Mouse (Mus musculus): ENCODE measurements around the gene Zfp385a. TPM values are rescaled to one million over a fixed set of nuclear protein-coding genes. Genes with fewer than 3 reads are reported as not detected.
A peak's percentile ranks its signal among the peaks of the same experiment; 100 is the strongest.

Gene Zfp385a
- polyA plus RNA-seq, 1 experiment from 2014 or later = 9.0 TPM

GRCm38 (mm10) chr15:103294649-103295048, 45.2 kb downstream of the Zfp385a start:
- no peak for ATAC-seq (ENCODE audit: borderline replicate concordance, extremely low read depth, low FRiP score, low TSS enrichment)
- Histone ChIP-seq H3K4me3 (no peak overlapping the region), H3K27me3 (no peaks in the 10 kb centered on the region)

GRCm38 (mm10) chr15:103293375-103293774, 46.5 kb downstream of the Zfp385a start:
- peaks cover 28% of the 10 kb centered on the region for H3K4me1 ChIP-seq
- WGBS = 99% methylated on average over 2 of the region's 2 CpGs
- H3K9me3 ChIP-seq = no peaks in the 10 kb centered on the region
- H3K4me2 ChIP-seq = no peak overlapping the region
- no peak overlapping the region for H3K9ac ChIP-seq
- H3K4me3 ChIP-seq = no peak overlapping the region
- H3K27me3 ChIP-seq = no peaks in the 10 kb centered on the region
- no peak overlapping the region for H3K27ac ChIP-seq
- H3K36me3 ChIP-seq = peaks cover 50% of the 10 kb centered on the region
- ATAC-seq (ENCODE audit: borderline replicate concordance, extremely low read depth, low FRiP score, low TSS enrichment) = no peak

More at GRCm38 (mm10) chr15:103294649-103295048, 45.2 kb downstream of the Zfp385a start:
- Histone ChIP-seq H3K4me1 (peaks cover 37% of the 10 kb centered on the region), H3K36me3 (peaks cover 46% of the 10 kb centered on the region), H3K9ac (no peak overlapping the region), H3K4me2 (no peak overlapping the region), H3K9me3 (no peaks in the 10 kb centered on the region), H3K27ac (no peak overlapping the region)
- 85% methylated on average over 2 of the region's 2 CpGs for WGBS

DNA sequence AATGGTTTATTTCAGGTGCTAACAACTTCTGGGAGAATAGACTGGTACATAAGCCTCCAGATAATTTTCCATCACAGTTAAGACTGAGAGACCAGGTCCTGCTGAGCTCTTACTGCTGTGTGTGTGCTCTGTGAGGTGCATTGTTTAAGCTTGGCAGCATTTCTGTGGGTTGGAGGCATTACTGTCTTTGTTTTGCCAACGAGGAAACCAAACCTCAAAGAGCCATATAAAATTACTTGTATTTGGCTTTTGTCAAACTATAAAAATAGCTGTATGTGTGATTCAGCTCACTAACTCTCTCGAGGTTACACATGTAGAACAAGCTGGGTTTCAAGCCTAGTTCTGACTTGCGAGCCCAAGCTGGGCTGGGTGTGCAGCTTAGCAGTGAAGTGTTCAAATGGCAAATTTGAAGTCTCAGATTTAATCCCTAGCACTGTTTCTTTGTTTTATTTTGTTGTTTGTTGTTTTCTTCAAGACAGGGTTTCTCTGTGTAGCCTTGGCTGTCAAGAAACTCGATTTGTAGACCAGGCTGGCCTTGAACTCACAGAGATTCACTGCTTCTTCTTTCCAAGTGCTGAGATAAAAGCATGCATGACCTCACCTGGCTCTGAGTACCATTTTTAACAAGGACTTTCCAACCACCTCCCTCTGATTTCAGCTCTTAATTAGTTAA, 47.1 kb downstream of the Zfp385a start:
- no peaks in the 10 kb centered on the region for H3K27me3 ChIP-seq
- no peak overlapping the region for H3K9ac ChIP-seq
- no peak overlapping the region for H3K27ac ChIP-seq
- ATAC-seq (ENCODE audit: borderline replicate concordance, extremely low read depth, low FRiP score, low TSS enrichment) = no peak
- H3K9me3 ChIP-seq = no peaks in the 10 kb centered on the region
- H3K4me2 ChIP-seq = no peak overlapping the region
- peaks cover 50% of the 10 kb centered on the region for H3K36me3 ChIP-seq
- H3K4me1 ChIP-seq = peaks cover 23% of the 10 kb centered on the region
- WGBS = 90% methylated on average over 4 of the region's 4 CpGs
- H3K4me3 ChIP-seq = no peak overlapping the region

DNA sequence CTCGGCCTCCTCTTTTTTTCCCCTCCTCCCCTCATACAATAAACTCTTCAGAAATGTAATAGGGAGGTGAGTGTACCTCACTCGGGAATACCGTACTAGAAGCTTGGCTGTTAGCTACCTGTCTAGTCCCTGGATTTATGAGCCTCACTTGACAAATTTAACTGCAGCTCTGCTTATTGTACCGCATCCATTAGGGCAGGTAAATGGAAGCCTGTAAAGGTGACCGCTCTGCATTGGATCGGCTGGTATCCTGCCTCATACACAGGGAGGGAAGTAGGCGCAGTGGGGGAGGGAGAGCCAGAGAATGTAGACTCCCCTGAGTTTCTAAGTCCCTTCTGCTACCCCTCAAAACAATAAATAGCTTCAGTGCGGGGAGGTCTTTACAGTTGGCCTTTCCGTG, 49.0 kb downstream of the Zfp385a start:
- Histone ChIP-seq H3K27me3 (no peaks in the 10 kb centered on the region), H3K4me2 (no peak overlapping the region), H3K4me3 (no peak overlapping the region), H3K27ac (no peak overlapping the region), H3K9me3 (no peaks in the 10 kb centered on the region), H3K4me1 (peaks cover 13% of the 10 kb centered on the region), H3K9ac (no peak overlapping the region), H3K36me3 (peaks cover 47% of the 10 kb centered on the region)
- ATAC-seq (ENCODE audit: borderline replicate concordance, extremely low read depth, low FRiP score, low TSS enrichment) = no peak
- WGBS = 87% methylated on average over 9 of the region's 9 CpGs

GRCm38 (mm10) chr15:103290417-103290816, 49.5 kb downstream of the Zfp385a start:
- ATAC-seq (ENCODE audit: borderline replicate concordance, extremely low read depth, low FRiP score, low TSS enrichment) = no peak
- H3K4me2 ChIP-seq = no peak overlapping the region
- no peak overlapping the region for H3K9ac ChIP-seq
- peaks cover 13% of the 10 kb centered on the region for H3K4me1 ChIP-seq
- no peaks in the 10 kb centered on the region for H3K9me3 ChIP-seq
- peaks cover 47% of the 10 kb centered on the region for H3K36me3 ChIP-seq
- 83% methylated on average over 5 of the region's 6 CpGs for WGBS
- no peak overlapping the region for H3K27ac ChIP-seq
- no peaks in the 10 kb centered on the region for H3K27me3 ChIP-seq
- no peak overlapping the region for H3K4me3 ChIP-seq

- no peaks in the 10 kb centered on the region for H3K9me3 ChIP-seq
- WGBS = 57% methylated on average over 5 of the region's 5 CpGs
- H3K9ac ChIP-seq = no peak overlapping the region
- ATAC-seq (ENCODE audit: borderline replicate concordance, extremely low read depth, low FRiP score, low TSS enrichment) = no peak
- no peak overlapping the region for H3K4me2 ChIP-seq
- no peak overlapping the region for H3K27ac ChIP-seq
- H3K4me1 ChIP-seq = peaks cover 16% of the 10 kb centered on the region
- H3K4me3 ChIP-seq = no peak overlapping the region
- no peaks in the 10 kb centered on the region for H3K27me3 ChIP-seq
- peaks cover 44% of the 10 kb centered on the region for H3K36me3 ChIP-seq
These were observed 50.3 kb downstream of the Zfp385a start for GRCm38 (mm10) chr15:103289600-103289999.

GRCm38 (mm10) chr15:103285778-103286417, 54.0 kb downstream of the Zfp385a start:
- Histone ChIP-seq H3K9me3 (no peaks in the 10 kb centered on the region), H3K27ac (peak overlapping the region; percentile 51), H3K27me3 (no peaks in the 10 kb centered on the region), H3K9ac (no peak overlapping the region), H3K36me3 (peaks cover 13% of the 10 kb centered on the region), H3K4me1 (peaks cover 18% of the 10 kb centered on the region), H3K4me2 (no peak overlapping the region), H3K4me3 (no peak overlapping the region)
- 30% methylated on average over 1 of the region's 1 CpGs for WGBS
- ATAC-seq (ENCODE audit: borderline replicate concordance, extremely low read depth, low FRiP score, low TSS enrichment) = no peak

DNA sequence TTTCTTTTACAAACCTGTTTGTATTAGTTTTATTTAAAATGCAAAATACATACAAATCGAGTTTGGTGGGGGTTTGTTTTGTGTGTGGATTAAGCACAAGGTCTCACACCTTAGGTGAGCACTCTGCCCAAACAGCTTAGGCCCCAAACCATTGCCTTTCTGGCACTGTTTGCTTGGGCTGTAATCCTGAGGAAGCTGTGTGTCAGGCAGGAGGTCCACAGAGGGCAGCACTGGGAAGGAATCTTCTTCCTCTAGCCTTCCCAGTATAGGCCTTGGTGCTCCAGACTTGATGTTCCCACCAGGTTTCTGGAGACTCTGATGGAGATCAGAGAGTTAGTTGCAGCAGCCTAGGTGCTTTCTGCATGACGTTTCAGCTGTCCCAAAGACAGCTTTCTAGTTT, 55.2 kb downstream of the Zfp385a start:
- H3K9me3 ChIP-seq = no peaks in the 10 kb centered on the region
- no peak overlapping the region for H3K4me2 ChIP-seq
- peaks cover 8% of the 10 kb centered on the region; the same call in 1 of the 2 replicates for H3K36me3 ChIP-seq
- WGBS = 34% methylated on average over 2 of the region's 2 CpGs
- no peak for ATAC-seq (ENCODE audit: borderline replicate concordance, extremely low read depth, low FRiP score, low TSS enrichment)
- H3K9ac ChIP-seq = no peak overlapping the region
- H3K4me3 ChIP-seq = no peak overlapping the region
- peaks cover 18% of the 10 kb centered on the region for H3K4me1 ChIP-seq
- H3K27me3 ChIP-seq = no peaks in the 10 kb centered on the region
- no peak overlapping the region for H3K27ac ChIP-seq

GRCm38 (mm10) chr15:103284066-103284465, 55.8 kb downstream of the Zfp385a start:
- H3K4me2 ChIP-seq = no peak overlapping the region
- no peak for ATAC-seq (ENCODE audit: borderline replicate concordance, extremely low read depth, low FRiP score, low TSS enrichment)
- H3K4me1 ChIP-seq = peaks cover 18% of the 10 kb centered on the region
- no peak overlapping the region for H3K4me3 ChIP-seq
- H3K27ac ChIP-seq = no peak overlapping the region
- H3K36me3 ChIP-seq = peaks cover 4% of the 10 kb centered on the region; the same call in 1 of the 2 replicates
- no peaks in the 10 kb centered on the region for H3K9me3 ChIP-seq
- no peaks in the 10 kb centered on the region for H3K27me3 ChIP-seq
- WGBS = 65% methylated on average over 3 of the region's 3 CpGs
- H3K9ac ChIP-seq = no peak overlapping the region

- 93% methylated on average over 3 of the region's 3 CpGs for WGBS
- H3K4me3 ChIP-seq = no peak overlapping the region
- no peak overlapping the region for H3K27ac ChIP-seq
- no peak for ATAC-seq (ENCODE audit: borderline replicate concordance, extremely low read depth, low FRiP score, low TSS enrichment)
- no peak overlapping the region for H3K4me2 ChIP-seq
- no peaks in the 10 kb centered on the region; the same call in 1 of the 2 replicates for H3K36me3 ChIP-seq
- no peak overlapping the region for H3K9ac ChIP-seq
- H3K27me3 ChIP-seq = no peaks in the 10 kb centered on the region
- H3K4me1 ChIP-seq = peaks cover 18% of the 10 kb centered on the region
- H3K9me3 ChIP-seq = no peaks in the 10 kb centered on the region
These were observed 58.3 kb downstream of the Zfp385a start for GRCm38 (mm10) chr15:103281465-103282205.

GRCm38 (mm10) chr15:103280817-103281464, 59.0 kb downstream of the Zfp385a start:
- ATAC-seq (ENCODE audit: borderline replicate concordance, extremely low read depth, low FRiP score, low TSS enrichment) = no peak
- H3K9me3 ChIP-seq = no peaks in the 10 kb centered on the region
- H3K27ac ChIP-seq = no peak overlapping the region
- H3K36me3 ChIP-seq = no peaks in the 10 kb centered on the region; the same call in 1 of the 2 replicates
- WGBS = 50% methylated on average over 3 of the region's 3 CpGs
- H3K27me3 ChIP-seq = no peaks in the 10 kb centered on the region
- no peak overlapping the region for H3K9ac ChIP-seq
- H3K4me2 ChIP-seq = no peak overlapping the region
- H3K4me1 ChIP-seq = peaks cover 13% of the 10 kb centered on the region
- no peak overlapping the region for H3K4me3 ChIP-seq

Measured in lung, embryonic 15.5 days (tissue).